Mouse (Mus musculus) adrenal gland, adult 2 months (tissue): ENCODE data around the gene Krt17. TPM values are rescaled to one million over a fixed set of nuclear protein-coding genes. Genes with fewer than 3 reads are reported as not detected.
"Not testable (repeated sequence)": the region's sequence is repeated elsewhere in the genome, so short reads cannot be mapped to it uniquely, and the experiment has no call there.

Experiments
- DNase-seq: peaks from one replicate; pipeline ENCODE4 v3.0.0; 2021
- polyA plus RNA-seq: library from polyadenylated mRNA; depleted of rRNA; stranded (reverse); fragments of >200 nt; gene quantifications from 2 replicates; pipeline ENCODE4 v1.2.3, GENCODE M21; 2012; rRNA removed
- total RNA-seq, 2 experiments: library from RNA; stranded (reverse); gene quantifications; 2 replicates each; pipeline ENCODE4 v1.2.3; 2021

Gene Krt17
- total and polyA plus RNA-seq, 3 experiments = not detected

GRCm38 (mm10) chr11:100262058-100262980 is 1.5 kb upstream of the Krt17 start:
- DNase-seq = no peak

GRCm38 (mm10) chr11:100261235-100261605 is 391 bp upstream of the Krt17 start:
- no peak for DNase-seq

GRCm38 (mm10) chr11:100259079-100259478 is 1.8 kb downstream of the Krt17 start:
- DNase-seq = no peak

GRCm38 (mm10) chr11:100257967-100258366 is 2.9 kb downstream of the Krt17 start:
- DNase-seq = no peak

GRCm38 (mm10) chr11:100255514-100255913 is 5.3 kb downstream of the Krt17 start:
- no peak for DNase-seq

- DNase-seq = no peak
Observed at GRCm38 (mm10) chr11:100254360-100255090, 6.3 kb downstream of the Krt17 start.

GRCm38 (mm10) chr11:100248852-100249465 is 11.9 kb downstream of the Krt17 start, which contains the start of gene Krt16:
Gene Krt16 (minus strand): TSS chr11:100248902.
- DNase-seq = no peak

GRCm38 (mm10) chr11:100246471-100246870 is 14.4 kb downstream of the Krt17 start:
- not testable (repeated sequence) for DNase-seq

GRCm38 (mm10) chr11:100240272-100240671 is 20.6 kb downstream of the Krt17 start:
- not testable (repeated sequence) for DNase-seq

GRCm38 (mm10) chr11:100221741-100222140 is 39.1 kb downstream of the Krt17 start:
- no peak for DNase-seq

- no peak for DNase-seq
Observed at GRCm38 (mm10) chr11:100219304-100219703, 41.5 kb downstream of the Krt17 start.

- no peak for DNase-seq
Observed at GRCm38 (mm10) chr11:100208542-100208941, 52.3 kb downstream of the Krt17 start.

GRCm38 (mm10) chr11:100207498-100207897 is 53.3 kb downstream of the Krt17 start, which contains the start of gene Krt14:
Gene Krt14 (minus strand): TSS chr11:100207548.
- no peak for DNase-seq

Other genes starting within 250 kb of the Krt17 start
- gene Krt33a, start 244.8 kb downstream of the Krt17 start, total RNA-seq = not detected
- not detected in 2 replicates for gene Krt33a, start 244.8 kb downstream of the Krt17 start, polyA plus RNA-seq
- not detected for gene Krt33b, start 231.2 kb downstream of the Krt17 start, total RNA-seq
- gene Krt33b, start 231.2 kb downstream of the Krt17 start, polyA plus RNA-seq = not detected in 2 replicates
- not detected for gene Krt34, start 219.5 kb downstream of the Krt17 start, total RNA-seq
- gene Krt34, start 219.5 kb downstream of the Krt17 start, polyA plus RNA-seq = not detected in 2 replicates
- not detected for gene Krt31, start 210.5 kb downstream of the Krt17 start, total RNA-seq
- not detected in 2 replicates for gene Krt31, start 210.5 kb downstream of the Krt17 start, polyA plus RNA-seq
- gene Krt32, start 172.8 kb downstream of the Krt17 start, total RNA-seq = not detected
- not detected in 2 replicates for gene Krt32, start 172.8 kb downstream of the Krt17 start, polyA plus RNA-seq
- not detected for gene Krt35, start 164.8 kb downstream of the Krt17 start, total RNA-seq
- gene Krt35, start 164.8 kb downstream of the Krt17 start, polyA plus RNA-seq = not detected in 2 replicates
- gene Krt36, start 155.4 kb downstream of the Krt17 start, total RNA-seq = under 1 TPM; 0.28 to 0.43 TPM
- gene Krt36, start 155.4 kb downstream of the Krt17 start, polyA plus RNA-seq = 0.31 and 0.50 TPM in 2 replicates
- not detected for gene Krt13, start 139.5 kb downstream of the Krt17 start, total RNA-seq
- not detected in 2 replicates for gene Krt13, start 139.5 kb downstream of the Krt17 start, polyA plus RNA-seq
- not detected for gene Krt15, start 125.1 kb downstream of the Krt17 start, total RNA-seq
- not detected in 2 replicates for gene Krt15, start 125.1 kb downstream of the Krt17 start, polyA plus RNA-seq
- gene Krt19, start 112.4 kb downstream of the Krt17 start, total RNA-seq = 1 to 10 TPM; 6.1 to 8.6 TPM
- gene Krt19, start 112.4 kb downstream of the Krt17 start, polyA plus RNA-seq = 2.6 and 4.4 TPM in 2 replicates
- not detected for gene Krt9, start 67.8 kb downstream of the Krt17 start, total RNA-seq
- gene Krt9, start 67.8 kb downstream of the Krt17 start, polyA plus RNA-seq = not detected in 2 replicates
- under 1 TPM in 1 of 2 experiments, not detected in 1; 0.52 TPM for gene Krt14, start 53.5 kb downstream of the Krt17 start, total RNA-seq
- gene Krt14, start 53.5 kb downstream of the Krt17 start, polyA plus RNA-seq = 0.12 and 0.13 TPM in 2 replicates
- gene Krt16, start 12.1 kb downstream of the Krt17 start, total RNA-seq = not detected
- not detected in 2 replicates for gene Krt16, start 12.1 kb downstream of the Krt17 start, polyA plus RNA-seq
- gene Krt42, start 8.8 kb upstream of the Krt17 start, total RNA-seq = not detected
- 0.12 TPM in 1 of 2 replicates, not detected in the other for gene Krt42, start 8.8 kb upstream of the Krt17 start, polyA plus RNA-seq
- gene Eif1, start 58.9 kb upstream of the Krt17 start, total RNA-seq = 1,000 to 10,000 TPM; 1,002 to 1,252 TPM
- gene Eif1, start 58.9 kb upstream of the Krt17 start, polyA plus RNA-seq = 121 and 147 TPM in 2 replicates
- gene Gast, start 73.4 kb upstream of the Krt17 start, total RNA-seq = not detected
- not detected in 2 replicates for gene Gast, start 73.4 kb upstream of the Krt17 start, polyA plus RNA-seq
- 10 to 100 TPM; 34.6 to 62.1 TPM for gene Hap1, start 95.1 kb upstream of the Krt17 start, total RNA-seq
- 28.5 and 32.8 TPM in 2 replicates for gene Hap1, start 95.1 kb upstream of the Krt17 start, polyA plus RNA-seq
- gene Jup, start 136.7 kb upstream of the Krt17 start, total RNA-seq = 10 to 100 TPM; 67.0 to 94.3 TPM
- gene Jup, start 136.7 kb upstream of the Krt17 start, polyA plus RNA-seq = 275 and 284 TPM in 2 replicates
- gene P3h4, start 153.8 kb upstream of the Krt17 start, total RNA-seq = 10 to 100 TPM; 20.3 to 40.8 TPM
- 76.3 and 107 TPM in 2 replicates for gene P3h4, start 153.8 kb upstream of the Krt17 start, polyA plus RNA-seq
- 10 to 100 TPM; 12.5 to 25.8 TPM for gene Fkbp10, start 154.7 kb upstream of the Krt17 start, total RNA-seq
- 42.1 and 57.5 TPM in 2 replicates for gene Fkbp10, start 154.7 kb upstream of the Krt17 start, polyA plus RNA-seq
- gene Nt5c3b, start 180.8 kb upstream of the Krt17 start, total RNA-seq = 10 to 100 TPM; 54.3 to 58.7 TPM
- 43.0 and 46.0 TPM in 2 replicates for gene Nt5c3b, start 180.8 kb upstream of the Krt17 start, polyA plus RNA-seq
- gene Klhl10, start 180.9 kb upstream of the Krt17 start, total RNA-seq = under 1 TPM; 0.69 to 0.84 TPM
- gene Klhl10, start 180.9 kb upstream of the Krt17 start, polyA plus RNA-seq = 0.17 and 0.38 TPM in 2 replicates
- 10 to 100 TPM; 47.4 to 47.5 TPM for gene Klhl11, start 211.7 kb upstream of the Krt17 start, total RNA-seq
- 14.2 and 16.8 TPM in 2 replicates for gene Klhl11, start 211.7 kb upstream of the Krt17 start, polyA plus RNA-seq